Mouse (Mus musculus): ENCODE results near the gene Znrf2. TPM values are rescaled to one million over a fixed set of nuclear protein-coding genes. Genes with fewer than 3 reads are reported as not detected.

The Znrf2 gene
- polyA plus RNA-seq, 1 experiment from 2014 or later: 6.2 TPM

GRCm38 (mm10) chr6:54906053-54907040 is 89.6 kb downstream of the Znrf2 start:
- H3K36me3 ChIP-seq (ENCODE audit: control insufficient read depth, insufficient read depth, low read length): no peaks in the 10 kb centered on the region
- H3K9ac ChIP-seq (ENCODE audit: low read depth, low read length): no peak overlapping the region
- no peak overlapping the region for H3K27ac ChIP-seq (ENCODE audit: low read length)
- H3K4me1 ChIP-seq (ENCODE audit: control insufficient read depth, insufficient read depth, low read length): no peaks in the 10 kb centered on the region
- no peak for ATAC-seq
- H3K4me3 ChIP-seq (ENCODE audit: low read depth, low read length): no peak overlapping the region
- 93% methylated on average over 10 of the region's 10 CpGs for WGBS
- no peaks in the 10 kb centered on the region for H3K9me3 ChIP-seq (replicated peaks; ENCODE audit: control insufficient read depth, low read length, poor library complexity, severe bottlenecking)
- H3K4me2 ChIP-seq (ENCODE audit: low read length): no peak overlapping the region
- no peaks in the 10 kb centered on the region for H3K27me3 ChIP-seq (ENCODE audit: control insufficient read depth, insufficient read depth, low read depth, low read length)

DNA sequence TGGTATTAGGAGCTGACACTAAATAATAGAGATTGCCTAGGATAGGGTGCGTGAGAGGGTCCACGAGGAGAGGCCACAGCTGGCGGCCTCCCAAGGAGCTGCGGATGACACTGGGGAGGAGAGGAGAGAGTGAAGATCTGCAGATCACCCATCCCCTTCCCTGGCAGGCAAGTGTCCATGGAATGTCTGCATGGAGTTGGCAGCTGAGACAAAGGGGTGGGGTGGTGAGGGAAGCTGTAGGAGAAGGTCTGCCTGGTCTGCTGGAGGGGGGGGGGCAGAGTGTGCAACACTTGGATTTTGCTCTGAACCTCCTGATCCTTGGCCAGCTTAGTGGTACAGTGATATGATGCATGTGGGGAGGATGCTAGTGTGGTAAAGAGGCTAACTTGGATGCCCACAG is 98.3 kb downstream of the Znrf2 start:
- 93% methylated on average over 4 of the region's 4 CpGs for WGBS
- Histone ChIP-seq H3K4me2 (ENCODE audit: low read length) (no peak overlapping the region), H3K9ac (ENCODE audit: low read depth, low read length) (no peak overlapping the region), H3K27me3 (ENCODE audit: control insufficient read depth, insufficient read depth, low read depth, low read length) (no peaks in the 10 kb centered on the region), H3K9me3 (replicated peaks; ENCODE audit: control insufficient read depth, low read length, poor library complexity, severe bottlenecking) (no peaks in the 10 kb centered on the region), H3K4me3 (ENCODE audit: low read depth, low read length) (no peak overlapping the region), H3K4me1 (ENCODE audit: control insufficient read depth, insufficient read depth, low read length) (no peaks in the 10 kb centered on the region), H3K27ac (ENCODE audit: low read length) (no peak overlapping the region), H3K36me3 (ENCODE audit: control insufficient read depth, insufficient read depth, low read length) (no peaks in the 10 kb centered on the region)
- no peak for ATAC-seq

GRCm38 (mm10) chr6:54916163-54916562 is 99.4 kb downstream of the Znrf2 start:
- ATAC-seq: no peak
- H3K9ac ChIP-seq (ENCODE audit: low read depth, low read length): no peak overlapping the region
- H3K4me2 ChIP-seq (ENCODE audit: low read length): no peak overlapping the region
- no peak overlapping the region for H3K27ac ChIP-seq (ENCODE audit: low read length)
- 68% methylated on average over 4 of the region's 4 CpGs for WGBS
- no peaks in the 10 kb centered on the region for H3K36me3 ChIP-seq (ENCODE audit: control insufficient read depth, insufficient read depth, low read length)
- no peaks in the 10 kb centered on the region for H3K27me3 ChIP-seq (ENCODE audit: control insufficient read depth, insufficient read depth, low read depth, low read length)
- H3K9me3 ChIP-seq (replicated peaks; ENCODE audit: control insufficient read depth, low read length, poor library complexity, severe bottlenecking): no peaks in the 10 kb centered on the region
- H3K4me1 ChIP-seq (ENCODE audit: control insufficient read depth, insufficient read depth, low read length): no peaks in the 10 kb centered on the region
- H3K4me3 ChIP-seq (ENCODE audit: low read depth, low read length): no peak overlapping the region

DNA sequence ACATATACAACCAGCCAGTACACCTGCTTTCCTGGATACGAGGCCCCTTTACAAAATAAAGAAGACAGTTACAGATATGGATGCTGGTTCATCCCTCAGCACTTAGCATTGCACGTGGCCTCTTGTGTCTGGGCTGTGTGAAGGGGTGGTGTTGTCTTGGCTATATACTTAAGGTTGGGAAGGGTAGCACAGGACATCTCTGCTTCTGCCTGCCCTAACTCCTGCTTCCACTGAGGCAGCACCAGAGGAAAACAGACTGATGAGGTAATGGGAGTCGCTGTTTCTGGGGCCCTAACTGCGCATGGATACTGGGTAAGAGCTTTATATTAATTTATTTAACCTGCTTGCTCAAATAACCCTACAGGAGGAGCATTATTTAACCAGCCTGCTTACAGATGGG is 100.2 kb downstream of the Znrf2 start:
- H3K36me3 ChIP-seq (ENCODE audit: control insufficient read depth, insufficient read depth, low read length): no peaks in the 10 kb centered on the region
- no peak for ATAC-seq
- no peak overlapping the region for H3K4me3 ChIP-seq (ENCODE audit: low read depth, low read length)
- no peak overlapping the region for H3K4me2 ChIP-seq (ENCODE audit: low read length)
- no peaks in the 10 kb centered on the region for H3K4me1 ChIP-seq (ENCODE audit: control insufficient read depth, insufficient read depth, low read length)
- 86% methylated on average over 4 of the region's 4 CpGs for WGBS
- no peak overlapping the region for H3K27ac ChIP-seq (ENCODE audit: low read length)
- no peak overlapping the region for H3K9ac ChIP-seq (ENCODE audit: low read depth, low read length)
- H3K27me3 ChIP-seq (ENCODE audit: control insufficient read depth, insufficient read depth, low read depth, low read length): no peaks in the 10 kb centered on the region
- no peaks in the 10 kb centered on the region for H3K9me3 ChIP-seq (replicated peaks; ENCODE audit: control insufficient read depth, low read length, poor library complexity, severe bottlenecking)

GRCm38 (mm10) chr6:54917523-54917922 is 100.8 kb downstream of the Znrf2 start:
- Histone ChIP-seq H3K27me3 (ENCODE audit: control insufficient read depth, insufficient read depth, low read depth, low read length) (no peaks in the 10 kb centered on the region), H3K9me3 (replicated peaks; ENCODE audit: control insufficient read depth, low read length, poor library complexity, severe bottlenecking) (no peaks in the 10 kb centered on the region), H3K27ac (ENCODE audit: low read length) (no peak overlapping the region), H3K4me2 (ENCODE audit: low read length) (no peak overlapping the region), H3K9ac (ENCODE audit: low read depth, low read length) (no peak overlapping the region), H3K4me3 (ENCODE audit: low read depth, low read length) (no peak overlapping the region), H3K36me3 (ENCODE audit: control insufficient read depth, insufficient read depth, low read length) (no peaks in the 10 kb centered on the region), H3K4me1 (ENCODE audit: control insufficient read depth, insufficient read depth, low read length) (no peaks in the 10 kb centered on the region)
- WGBS: 41% methylated on average over 4 of the region's 4 CpGs
- no peak for ATAC-seq

GRCm38 (mm10) chr6:54918521-54918920 is 101.8 kb downstream of the Znrf2 start:
- Histone ChIP-seq H3K9me3 (replicated peaks; ENCODE audit: control insufficient read depth, low read length, poor library complexity, severe bottlenecking) (no peaks in the 10 kb centered on the region), H3K4me1 (ENCODE audit: control insufficient read depth, insufficient read depth, low read length) (no peaks in the 10 kb centered on the region), H3K4me2 (ENCODE audit: low read length) (no peak overlapping the region), H3K27me3 (ENCODE audit: control insufficient read depth, insufficient read depth, low read depth, low read length) (no peaks in the 10 kb centered on the region), H3K4me3 (ENCODE audit: low read depth, low read length) (no peak overlapping the region), H3K36me3 (ENCODE audit: control insufficient read depth, insufficient read depth, low read length) (no peaks in the 10 kb centered on the region), H3K27ac (ENCODE audit: low read length) (no peak overlapping the region), H3K9ac (ENCODE audit: low read depth, low read length) (no peak overlapping the region)
- no peak for ATAC-seq
- 85% methylated on average over 5 of the region's 5 CpGs for WGBS

- Histone ChIP-seq H3K4me1 (ENCODE audit: control insufficient read depth, insufficient read depth, low read length) (no peaks in the 10 kb centered on the region), H3K9ac (ENCODE audit: low read depth, low read length) (no peak overlapping the region), H3K4me3 (ENCODE audit: low read depth, low read length) (no peak overlapping the region), H3K4me2 (ENCODE audit: low read length) (no peak overlapping the region), H3K9me3 (replicated peaks; ENCODE audit: control insufficient read depth, low read length, poor library complexity, severe bottlenecking) (no peaks in the 10 kb centered on the region), H3K36me3 (ENCODE audit: control insufficient read depth, insufficient read depth, low read length) (no peaks in the 10 kb centered on the region), H3K27ac (ENCODE audit: low read length) (no peak overlapping the region), H3K27me3 (ENCODE audit: control insufficient read depth, insufficient read depth, low read depth, low read length) (no peaks in the 10 kb centered on the region)
- WGBS: 93% methylated on average over 16 of the region's 16 CpGs
- ATAC-seq: no peak
These were observed 107.8 kb downstream of the Znrf2 start for GRCm38 (mm10) chr6:54924538-54924937.

- Histone ChIP-seq H3K36me3 (ENCODE audit: control insufficient read depth, insufficient read depth, low read length) (no peaks in the 10 kb centered on the region), H3K27me3 (ENCODE audit: control insufficient read depth, insufficient read depth, low read depth, low read length) (no peaks in the 10 kb centered on the region), H3K4me2 (ENCODE audit: low read length) (no peak overlapping the region), H3K9ac (ENCODE audit: low read depth, low read length) (no peak overlapping the region), H3K4me3 (ENCODE audit: low read depth, low read length) (no peak overlapping the region), H3K27ac (ENCODE audit: low read length) (no peak overlapping the region), H3K9me3 (replicated peaks; ENCODE audit: control insufficient read depth, low read length, poor library complexity, severe bottlenecking) (no peaks in the 10 kb centered on the region), H3K4me1 (ENCODE audit: control insufficient read depth, insufficient read depth, low read length) (no peaks in the 10 kb centered on the region)
- ATAC-seq: no peak
- WGBS: 69% methylated on average over 7 of the region's 7 CpGs
These were observed 109.2 kb downstream of the Znrf2 start for GRCm38 (mm10) chr6:54925736-54926440.

GRCm38 (mm10) chr6:54926899-54927298 is 110.2 kb downstream of the Znrf2 start:
- Histone ChIP-seq H3K27me3 (ENCODE audit: control insufficient read depth, insufficient read depth, low read depth, low read length) (no peaks in the 10 kb centered on the region), H3K9me3 (replicated peaks; ENCODE audit: control insufficient read depth, low read length, poor library complexity, severe bottlenecking) (no peaks in the 10 kb centered on the region), H3K4me3 (ENCODE audit: low read depth, low read length) (no peak overlapping the region), H3K36me3 (ENCODE audit: control insufficient read depth, insufficient read depth, low read length) (no peaks in the 10 kb centered on the region), H3K27ac (ENCODE audit: low read length) (no peak overlapping the region), H3K9ac (ENCODE audit: low read depth, low read length) (no peak overlapping the region), H3K4me1 (ENCODE audit: control insufficient read depth, insufficient read depth, low read length) (no peaks in the 10 kb centered on the region), H3K4me2 (ENCODE audit: low read length) (no peak overlapping the region)
- no peak for ATAC-seq
- WGBS: 84% methylated on average over 2 of the region's 2 CpGs
